Mouse (Mus musculus) Muller cell, postnatal 12 days (primary cell): ENCODE data around the gene Slc1a3.

Experiments used
- DNase-seq: peaks from one replicate; pipeline ENCODE4 v3.0.0-alpha.2; 2015; ENCODE audit errors: inconsistent ontology term

Gene Slc1a3

GRCm38 (mm10) chr15:8710146-8711006, at the start of gene Slc1a3:
Gene Slc1a3, minus strand, starts transcription at chr15:8710764.
- peak; percentile 86 for DNase-seq

DNA sequence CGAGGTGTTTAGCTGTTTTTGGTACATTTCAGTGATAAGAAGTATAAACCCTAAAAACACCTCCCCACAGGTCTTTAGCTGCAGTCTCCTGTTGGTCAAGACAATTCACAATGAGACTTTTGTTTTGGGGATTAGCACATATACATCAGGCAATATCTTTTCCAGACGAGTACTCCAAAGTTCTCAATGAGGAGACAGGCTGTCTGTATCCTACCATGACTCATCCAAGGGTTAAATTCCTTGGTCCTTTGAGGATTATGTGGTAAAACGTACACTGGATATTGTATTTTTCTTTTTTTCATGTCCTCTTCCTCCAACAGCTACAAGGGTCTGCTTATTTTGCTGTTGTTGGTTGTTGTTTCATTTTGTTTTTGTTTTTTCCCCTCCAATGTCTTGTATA, 48.5 kb upstream of the Slc1a3 start:
- no peak for DNase-seq

DNA sequence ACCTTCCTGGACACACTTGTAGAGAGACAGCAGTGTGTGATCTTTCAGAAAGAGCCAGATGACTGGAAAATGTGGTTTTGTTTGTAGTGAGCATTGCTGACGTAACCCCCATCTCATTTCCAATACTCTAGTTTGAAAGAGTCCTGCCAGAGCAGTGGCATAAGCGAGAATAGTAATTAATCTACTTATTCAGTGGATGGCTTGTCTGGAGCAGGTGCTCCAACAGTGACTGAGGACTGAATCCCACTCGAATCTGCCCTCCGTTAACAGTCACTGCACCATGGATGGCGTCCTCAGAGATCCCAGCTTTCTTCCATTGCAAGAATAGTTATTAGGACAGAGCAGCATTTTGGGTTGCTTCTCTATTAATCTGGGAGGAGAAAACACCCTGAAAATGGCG, 45.9 kb upstream of the Slc1a3 start:
- no peak for DNase-seq

DNA sequence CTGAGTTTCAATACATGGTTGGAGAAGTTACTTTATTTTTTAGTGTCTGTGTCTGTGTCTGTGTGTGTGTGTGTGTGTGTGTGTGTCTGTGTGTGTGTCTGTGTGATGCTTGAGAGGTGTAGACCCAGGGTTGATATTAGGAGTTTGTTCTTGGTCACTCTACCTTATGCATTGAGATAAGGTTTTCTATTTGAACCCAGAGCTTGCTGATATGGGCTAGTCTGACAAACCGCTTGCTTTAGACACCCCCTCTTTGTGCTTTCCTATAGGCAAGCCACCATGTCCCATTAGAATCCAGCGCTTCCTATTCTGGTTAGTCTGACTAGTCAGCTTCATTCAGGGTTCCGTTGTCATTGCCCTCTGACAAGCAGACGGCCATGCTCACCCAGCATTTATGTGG, 39.2 kb upstream of the Slc1a3 start:
- DNase-seq: no peak

GRCm38 (mm10) chr15:8748771-8749170, 38.2 kb upstream of the Slc1a3 start:
- no peak for DNase-seq

- DNase-seq: no peak
These were observed 31.0 kb upstream of the Slc1a3 start for GRCm38 (mm10) chr15:8741593-8741992.

DNA sequence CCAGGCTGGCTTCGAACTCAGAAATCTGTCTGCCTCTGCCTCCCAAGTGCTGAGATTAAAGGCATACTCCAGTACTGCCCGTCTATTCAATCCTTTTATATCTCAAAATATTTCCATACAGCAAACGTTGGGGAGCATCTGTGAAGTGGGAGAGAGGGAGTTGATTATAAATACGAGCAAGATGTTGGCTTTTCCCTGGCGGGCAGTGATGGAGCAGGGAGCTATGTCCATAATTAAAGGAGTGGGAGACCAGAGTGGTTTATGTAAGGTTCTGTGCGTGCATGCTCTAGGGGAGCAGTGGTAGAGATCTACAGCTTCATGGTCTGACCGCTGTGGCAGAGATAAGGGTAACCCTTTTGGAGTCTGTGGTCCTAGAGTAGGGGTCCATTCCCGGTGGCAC, 30.2 kb upstream of the Slc1a3 start:
- DNase-seq: no peak

DNA sequence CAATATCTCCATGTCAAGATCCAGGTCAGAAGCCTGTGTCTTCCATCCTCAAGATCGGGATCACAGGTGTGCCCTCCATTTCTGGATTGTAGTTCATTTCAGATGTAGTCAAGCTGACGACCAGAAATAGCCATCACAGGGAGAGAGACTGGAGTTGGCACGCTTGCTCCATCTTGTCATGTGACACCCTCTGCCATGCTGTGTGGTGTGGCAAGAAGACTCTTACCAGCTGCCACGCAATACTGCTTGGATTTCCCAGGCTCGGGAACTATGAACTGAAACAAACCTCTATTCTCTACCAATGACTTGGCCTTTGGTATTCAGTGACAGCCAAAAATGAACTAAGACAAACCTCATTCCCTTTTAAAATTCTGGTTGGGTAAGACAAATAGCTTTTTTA, 27.6 kb upstream of the Slc1a3 start:
- DNase-seq: no peak

DNA sequence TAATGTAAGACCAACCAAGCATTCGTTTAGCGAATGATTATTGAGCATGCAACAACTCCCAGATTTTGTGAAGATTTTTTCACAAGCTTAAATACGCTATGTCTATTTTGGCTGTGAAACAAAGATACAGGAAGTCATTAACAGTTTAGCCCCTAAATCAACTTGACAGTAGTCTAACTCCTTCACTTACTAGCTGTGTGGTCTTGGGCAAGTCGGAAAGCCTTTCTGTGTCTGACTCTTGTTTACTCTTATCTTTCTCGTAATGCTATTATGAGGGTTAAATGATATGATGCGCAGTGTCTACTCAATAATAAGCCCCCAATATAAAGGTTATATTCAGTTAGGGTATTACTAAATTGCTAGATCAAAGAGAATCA, 23.8 kb upstream of the Slc1a3 start:
- DNase-seq: no peak

- peak; percentile 36 for DNase-seq
These were observed 23.3 kb upstream of the Slc1a3 start for GRCm38 (mm10) chr15:8733669-8734362.

DNA sequence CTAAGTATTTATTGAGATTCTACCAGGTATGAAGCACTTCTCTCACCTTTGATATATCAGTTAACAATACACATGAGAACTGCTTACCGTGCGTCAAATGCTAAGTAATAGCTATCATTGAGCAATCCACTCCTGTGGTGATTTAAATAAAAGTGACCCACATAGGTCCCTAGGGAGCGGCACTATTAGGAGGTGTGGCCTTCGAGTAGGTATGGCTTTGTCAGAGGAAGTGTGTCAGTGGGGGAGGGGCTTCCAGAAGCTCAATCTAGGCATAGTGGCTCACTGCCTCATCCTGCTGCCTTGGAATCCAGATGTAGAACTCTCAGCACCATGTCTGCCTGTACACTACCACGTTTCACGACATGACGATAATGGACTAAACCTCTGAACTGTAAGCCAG, 18.3 kb upstream of the Slc1a3 start:
- no peak for DNase-seq

GRCm38 (mm10) chr15:8722386-8723100, 12.0 kb upstream of the Slc1a3 start:
- DNase-seq: no peak

- DNase-seq: no peak
These were observed 11.2 kb upstream of the Slc1a3 start for GRCm38 (mm10) chr15:8721746-8722145.

DNA sequence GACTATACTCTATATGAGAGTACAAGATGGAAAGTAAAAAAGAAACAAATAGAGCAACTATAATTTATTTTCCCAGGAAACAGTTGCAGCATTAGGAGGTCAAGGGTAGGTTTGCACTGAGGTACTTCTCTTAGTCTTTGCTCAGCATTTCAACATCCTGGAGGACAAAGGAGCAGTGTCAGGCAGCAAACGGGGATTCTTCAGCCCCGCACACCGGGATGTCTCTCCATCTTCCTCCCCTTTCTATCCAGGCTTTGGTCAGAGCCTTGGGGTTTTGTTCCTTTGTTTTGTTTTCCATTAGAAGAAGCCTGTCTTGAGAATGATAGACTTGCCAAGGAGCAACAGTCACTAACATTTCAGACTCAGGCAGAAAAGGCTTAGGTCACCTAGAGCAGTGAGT, 10.4 kb upstream of the Slc1a3 start:
- DNase-seq: no peak

- no peak for DNase-seq
These were observed 7.9 kb upstream of the Slc1a3 start for GRCm38 (mm10) chr15:8718496-8718895.

- peak; percentile 98 for DNase-seq
These were observed 6.5 kb upstream of the Slc1a3 start for GRCm38 (mm10) chr15:8717021-8717571.

- DNase-seq: peak; percentile 74
These were observed 5.9 kb upstream of the Slc1a3 start for GRCm38 (mm10) chr15:8716330-8716964.

DNA sequence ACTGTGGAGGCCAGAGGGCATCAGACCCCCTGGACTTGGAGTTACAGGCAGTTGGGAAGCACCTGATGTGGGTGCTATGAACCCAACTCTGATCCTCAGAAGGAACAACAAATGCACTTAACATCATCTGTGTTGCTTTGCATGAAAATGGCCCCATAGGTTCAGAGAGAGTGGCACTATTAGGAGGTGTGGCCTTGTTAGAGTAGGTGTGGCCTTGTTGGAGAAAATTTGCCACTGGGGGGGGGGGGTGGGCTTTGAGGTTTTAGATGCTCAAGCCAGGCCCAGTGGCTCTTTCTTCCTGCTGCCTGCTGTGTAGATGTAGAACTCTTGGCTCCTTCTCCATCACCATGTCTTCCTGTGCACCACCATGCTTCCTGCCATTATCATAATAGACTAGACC, 5.1 kb upstream of the Slc1a3 start:
- DNase-seq: no peak

DNA sequence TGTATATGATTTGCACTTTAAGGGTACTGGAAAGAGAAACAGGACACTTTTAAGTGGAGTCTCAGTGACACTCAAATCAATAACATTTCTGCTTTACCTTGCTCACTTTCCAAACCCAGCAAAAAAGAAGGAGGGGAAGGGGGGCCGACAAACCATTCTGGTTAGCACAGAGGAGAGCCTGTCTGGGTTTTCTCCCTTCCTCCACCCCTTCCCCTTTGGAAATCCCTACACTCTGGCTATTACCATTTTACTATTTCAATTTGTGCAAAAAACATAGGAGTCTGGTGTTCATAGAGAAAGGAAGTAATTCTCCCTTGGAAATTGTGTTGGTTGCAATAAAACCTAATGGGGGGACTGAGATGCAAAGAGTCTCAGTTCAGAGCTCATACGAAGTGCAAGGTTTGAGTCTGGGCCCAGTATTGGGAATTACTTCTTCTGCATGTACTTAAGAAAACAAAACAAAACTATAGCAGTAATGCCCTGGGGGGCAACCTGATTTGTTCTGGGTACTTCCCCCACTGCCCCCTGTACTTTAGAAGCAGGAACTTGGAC, 1.9 kb upstream of the Slc1a3 start:
- no peak for DNase-seq

GRCm38 (mm10) chr15:8711630-8712310, 1.2 kb upstream of the Slc1a3 start:
- peak; percentile 68 for DNase-seq

DNA sequence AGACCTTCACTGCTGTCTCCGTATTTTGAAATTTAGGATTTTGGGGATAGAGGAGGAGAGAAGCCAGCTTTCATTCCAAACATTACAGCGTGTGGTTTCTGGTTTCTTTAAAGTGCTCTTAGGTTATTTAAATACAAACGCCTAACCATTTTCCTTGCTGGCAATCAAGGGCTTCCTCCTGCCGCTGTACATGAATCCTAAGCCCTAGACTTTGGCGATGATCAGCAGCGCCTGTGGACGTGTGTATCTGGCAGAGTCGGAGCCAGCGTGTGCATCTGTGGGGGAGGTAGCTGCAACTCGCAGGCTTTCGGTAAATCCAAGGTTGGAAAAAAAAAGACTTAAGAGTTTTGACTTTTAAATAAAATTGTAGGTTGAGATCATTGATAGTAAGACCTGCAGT, 986 bp downstream of the Slc1a3 start:
- DNase-seq: no peak
